Mouse (Mus musculus) midbrain, postnatal 0 days (tissue): ENCODE results near the gene Kremen2. TPM values are rescaled to one million over a fixed set of nuclear protein-coding genes. Genes with fewer than 3 reads are reported as not detected.

Experiments used
- ATAC-seq: fragments of 200-750 bp; cut with Nextera tagmentation; 2 replicates; pipeline ENCODE4 v1.8.0; 2017; ENCODE audit warnings: moderate number of reproducible peaks, mild to moderate bottlenecking, moderate TSS enrichment, moderate library complexity; ENCODE audit not compliant: low FRiP score
- DNase-seq: peaks from one replicate; pipeline ENCODE4 v3.0.0-alpha.2; 2015; ENCODE audit warnings: low spot score
- H3K27ac ChIP-seq: fragments of 300-500 bp; sonication (generic); 2 replicates; pipeline ENCODE4 v1.5.1; 2014; ENCODE audit warnings: low read depth, mild to moderate bottlenecking, low read length, mixed read lengths
- H3K27me3 ChIP-seq: fragments of 300-500 bp; sonication (generic); 2 replicates; pipeline ENCODE4 v1.6.1; 2014; ENCODE audit warnings: low read length, control low read depth, mixed read lengths; ENCODE audit not compliant: insufficient read depth
- H3K36me3 ChIP-seq: fragments of 300-500 bp; sonication (generic); 2 replicates; pipeline ENCODE4 v1.6.1; 2014; ENCODE audit warnings: low read length, control low read depth, mixed read lengths; ENCODE audit not compliant: insufficient read depth
- H3K4me1 ChIP-seq: fragments of 300-500 bp; sonication (generic); 2 replicates; pipeline ENCODE4 v1.6.1; 2014; ENCODE audit warnings: mild to moderate bottlenecking, control low read depth, antibody characterized with exemption, low read length, mixed read lengths; ENCODE audit not compliant: insufficient read depth
- H3K4me2 ChIP-seq: fragments of 300-500 bp; sonication (generic); 2 replicates; pipeline ENCODE4 v1.6.1; 2014; ENCODE audit warnings: low read depth, mild to moderate bottlenecking, low read length, mixed read lengths; ENCODE audit not compliant: poor library complexity, severe bottlenecking
- H3K4me3 ChIP-seq: fragments of 300-500 bp; sonication (generic); 2 replicates; pipeline ENCODE4 v1.5.1; 2014; ENCODE audit warnings: low read depth, mild to moderate bottlenecking, low read length, moderate library complexity
- H3K9ac ChIP-seq: fragments of 300-500 bp; sonication (generic); replicated peaks from 2 replicates; pipeline ENCODE4 v1.6.1; 2014; ENCODE audit warnings: mild to moderate bottlenecking, low read length, moderate library complexity, mixed read lengths; ENCODE audit not compliant: poor library complexity, severe bottlenecking
- H3K9me3 ChIP-seq: fragments of 300-500 bp; sonication (generic); 2 replicates; pipeline ENCODE4 v1.6.1; 2016; ENCODE audit warnings: low read length, control low read depth
- CTCF ChIP-seq: IDR thresholded peaks from 2 replicates; pipeline ENCODE4 v1.5.1; 2016; ENCODE audit warnings: antibody characterized with exemption, mild to moderate bottlenecking
- WGBS: fragments of 180-500 bp; shearing (Covaris S2); extraction: QIAGEN DNeasy Blood & Tissue Kit; methylation state at CpG from one replicate; pipeline ENCODE4 v1.1.7; 2014; 5-methylcytosine and 5-hydroxymethylcytosine counted together
- polyA plus RNA-seq: library from polyadenylated mRNA; unstranded; fragments of >200 nt; fragmentation: Nextera tagmentation; extraction: Ambion mirVana; gene quantifications from 2 replicates; pipeline ENCODE4 v1.2.1, GENCODE M21; 2015
- total RNA-seq: library from RNA; depleted of rRNA; stranded (reverse); fragments of >200 nt; gene quantifications from 2 replicates; pipeline ENCODE4 v1.2.3, GENCODE M21; 2014

The Kremen2 gene
- total and polyA plus RNA-seq, 2 experiments from 2014 or later = 0.38 to 1.3 TPM

DNA sequence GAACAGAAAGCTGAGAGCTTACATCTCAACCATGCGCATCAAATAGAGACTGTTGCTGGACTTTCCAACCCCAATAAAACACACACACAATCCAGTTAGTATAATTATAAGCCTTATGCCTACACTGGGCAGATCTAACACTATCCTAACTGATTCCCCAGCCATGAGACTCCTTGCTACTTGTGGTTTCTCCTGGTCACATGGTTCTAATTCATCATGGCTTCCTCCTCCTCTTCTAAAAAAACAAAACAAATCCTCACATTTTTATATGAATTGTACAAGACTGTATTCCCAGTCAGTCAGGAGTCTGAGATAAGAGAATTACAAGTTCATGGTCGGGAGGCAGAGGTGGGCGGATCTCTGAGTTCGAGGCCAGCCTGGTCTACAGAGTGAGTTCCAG is 43.3 kb upstream of the Kremen2 start:
- WGBS = 95% methylated on average over 4 of the region's 4 CpGs
- Histone ChIP-seq H3K4me3 (no peak overlapping the region), H3K27me3 (no peaks in the 10 kb centered on the region), H3K36me3 (no peaks in the 10 kb centered on the region), H3K4me2 (no peak overlapping the region), H3K9ac (no peak overlapping the region), H3K9me3 (no peaks in the 10 kb centered on the region), H3K4me1 (no peaks in the 10 kb centered on the region), H3K27ac (no peak overlapping the region)
- DNase-seq = no peak
- TF ChIP-seq CTCF = no peak
- ATAC-seq = no peak

DNA sequence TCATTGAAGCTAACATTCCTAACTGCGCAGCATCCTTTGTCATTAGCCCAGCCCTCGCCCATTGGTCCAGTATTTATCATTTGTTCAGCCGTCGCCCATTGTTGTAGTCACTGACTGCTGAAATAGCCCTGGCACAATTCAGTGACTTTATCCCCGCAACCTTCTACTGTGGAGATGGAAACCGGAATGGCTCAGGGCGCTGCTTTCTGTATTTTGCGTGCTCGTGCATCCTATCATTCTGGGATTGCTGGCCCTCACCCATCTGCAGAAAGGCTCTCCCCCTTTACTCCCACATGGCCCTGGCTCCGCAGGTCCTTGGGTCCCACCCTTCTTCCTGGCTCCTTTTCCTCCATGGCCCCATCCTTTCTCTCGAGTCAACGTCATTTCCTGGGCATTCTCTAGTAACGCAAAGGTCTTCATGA is 40.9 kb upstream of the Kremen2 start:
- peak; percentile 7; the same call in 1 of the 2 replicates for TF ChIP-seq CTCF
- Histone ChIP-seq H3K4me1 (no peaks in the 10 kb centered on the region), H3K9ac (peak overlapping the region; percentile 85), H3K4me2 (peak overlapping the region; percentile 78), H3K9me3 (no peaks in the 10 kb centered on the region), H3K27me3 (no peaks in the 10 kb centered on the region), H3K36me3 (no peaks in the 10 kb centered on the region), H3K27ac (peak overlapping the region; percentile 94), H3K4me3 (peak overlapping the region; percentile 63)
- 10% methylated on average over 13 of the region's 13 CpGs for WGBS
- DNase-seq (peak; percentile 84), ATAC-seq (peak; percentile 75)

DNA sequence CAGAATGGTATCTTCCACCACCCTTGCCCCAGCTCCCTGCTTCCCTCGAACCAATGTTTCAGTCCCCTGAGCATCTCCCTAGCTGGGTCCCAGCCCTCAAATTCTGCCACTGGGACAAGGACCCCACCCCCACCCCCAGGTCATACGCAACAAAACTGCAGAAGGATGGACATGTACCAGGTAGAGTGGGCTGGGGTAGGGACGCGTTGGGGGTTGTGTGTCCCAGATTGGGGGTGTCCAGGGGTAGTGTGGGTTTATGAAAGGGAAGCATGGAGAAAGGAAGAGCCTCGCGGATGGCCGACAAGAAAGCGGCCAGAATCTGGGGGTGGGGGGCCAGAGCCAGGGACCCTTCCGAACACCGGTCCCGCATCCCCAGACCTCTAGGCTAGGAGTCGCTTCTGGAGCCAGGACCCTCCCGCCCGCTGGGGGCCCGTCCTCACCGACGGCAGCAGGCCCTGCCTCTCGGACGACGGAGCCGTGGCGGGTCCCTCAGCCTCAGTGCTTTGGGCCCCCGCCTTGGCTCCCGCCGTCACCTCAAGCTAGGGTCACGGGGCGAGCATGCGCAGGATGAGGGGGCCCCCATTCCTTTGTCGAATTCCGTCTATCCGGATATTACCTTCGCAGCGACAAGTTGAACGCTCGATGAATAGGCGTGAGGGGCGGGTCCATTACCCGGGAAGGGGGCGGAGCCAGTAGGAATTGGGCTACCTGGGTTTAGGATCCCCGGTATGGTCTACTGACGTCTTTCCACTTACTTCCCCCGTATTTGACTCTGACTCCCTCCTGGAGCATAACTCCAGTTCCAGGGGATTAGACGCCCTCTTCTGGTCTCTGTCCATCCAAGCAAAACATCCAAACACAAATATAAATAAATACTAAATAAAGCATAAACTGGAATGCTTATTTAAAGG is 40.2 kb upstream of the Kremen2 start, which contains the start of gene Flywch2:
Gene Flywch2 (minus strand): TSS at position 521 of the 911 bp plus-strand sequence.
- Histone ChIP-seq H3K9ac (peak within 1 kb of the TSS; percentile 85), H3K27me3 (no peaks in the 10 kb centered on the region), H3K4me2 (peak within 1 kb of the TSS; percentile 78), H3K36me3 (no peaks in the 10 kb centered on the region), H3K9me3 (no peaks in the 10 kb centered on the region), H3K27ac (peak within 1 kb of the TSS; percentile 94), H3K4me3 (peak within 1 kb of the TSS; percentile 63), H3K4me1 (no peaks in the 10 kb centered on the region)
- TF ChIP-seq CTCF = peak; percentile 51
- peak; percentile 96 for DNase-seq
- WGBS = 2% methylated on average over 43 of the region's 43 CpGs
- peak; percentile 88 for ATAC-seq

DNA sequence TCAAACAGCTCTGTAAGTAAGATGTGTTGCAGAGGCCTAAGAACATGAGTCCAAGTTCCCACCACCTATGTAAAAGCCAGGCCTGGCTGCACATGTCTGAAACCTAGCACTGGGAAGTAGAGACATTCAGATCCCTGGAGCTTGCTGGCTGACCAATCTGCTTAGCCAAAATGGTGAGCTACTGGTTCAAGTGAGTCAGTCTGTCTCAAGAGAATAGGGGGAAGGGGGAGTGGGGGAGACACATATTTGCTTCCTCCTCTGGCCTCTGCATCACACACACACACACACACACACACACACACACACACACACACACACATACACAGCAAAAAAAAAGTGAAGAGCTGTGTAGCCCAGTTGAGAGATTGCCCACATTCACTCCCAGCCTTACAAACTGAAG is 37.7 kb upstream of the Kremen2 start:
- no peak overlapping the region for H3K4me3 ChIP-seq
- ATAC-seq = no peak
- H3K9me3 ChIP-seq = no peaks in the 10 kb centered on the region
- TF ChIP-seq CTCF = no peak
- H3K4me2 ChIP-seq = no peak overlapping the region
- no peak overlapping the region for H3K9ac ChIP-seq
- 0 out of 2 replicates have a peak, but pooled peaks cover 5% of the 10 kb centered on the region for H3K36me3 ChIP-seq
- no peak for DNase-seq
- H3K27me3 ChIP-seq = no peaks in the 10 kb centered on the region
- H3K4me1 ChIP-seq = no peaks in the 10 kb centered on the region
- no peak overlapping the region for H3K27ac ChIP-seq

DNA sequence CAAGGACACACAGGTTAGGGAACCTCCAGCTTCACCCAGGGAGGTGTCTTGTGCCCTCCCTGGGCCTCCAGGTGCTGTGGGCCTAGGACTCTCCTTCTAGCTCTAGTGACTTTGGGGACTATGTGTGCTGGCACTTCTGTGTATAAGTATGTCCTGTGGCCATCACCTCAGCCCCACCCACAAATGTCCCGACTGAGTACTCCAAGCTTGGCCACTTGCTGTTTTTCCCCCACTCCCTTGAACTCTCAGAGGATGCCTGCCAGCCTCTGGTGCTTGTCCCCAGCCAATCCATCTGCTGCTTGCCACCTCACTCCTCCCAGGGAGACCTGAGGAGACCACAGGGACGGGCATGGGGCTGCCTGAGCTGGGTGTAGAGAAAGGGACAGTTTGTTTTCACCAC is 32.8 kb upstream of the Kremen2 start:
- H3K27me3 ChIP-seq = no peaks in the 10 kb centered on the region
- ATAC-seq (no peak), DNase-seq (no peak)
- no peaks in the 10 kb centered on the region for H3K9me3 ChIP-seq
- H3K4me1 ChIP-seq = no peaks in the 10 kb centered on the region
- TF ChIP-seq CTCF = no peak
- H3K4me3 ChIP-seq = no peak overlapping the region
- H3K36me3 ChIP-seq = 0 out of 2 replicates have a peak, but pooled peaks cover 5% of the 10 kb centered on the region
- H3K27ac ChIP-seq = no peak overlapping the region
- no peak overlapping the region for H3K4me2 ChIP-seq
- WGBS = 66% methylated on average over 2 of the region's 2 CpGs
- H3K9ac ChIP-seq = no peak overlapping the region

DNA sequence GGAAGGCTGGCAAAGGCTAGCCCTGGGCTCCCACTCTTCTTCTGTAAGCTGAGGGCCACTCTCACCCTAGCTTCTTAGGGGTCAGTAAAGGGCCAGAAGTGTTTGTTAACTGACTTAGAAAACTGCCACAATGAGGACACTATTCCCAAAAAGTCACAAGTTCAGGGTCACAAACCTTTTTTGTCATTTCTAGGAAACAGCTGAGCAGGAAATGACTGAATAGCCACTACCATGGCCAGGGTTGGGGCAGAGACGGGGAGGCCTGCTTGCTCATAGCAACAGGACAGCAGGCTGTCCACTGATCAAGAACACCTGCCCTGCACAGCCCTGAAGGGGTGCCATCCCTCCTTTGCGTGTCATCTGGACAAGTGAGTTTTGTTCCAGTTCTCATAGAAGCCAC is 31.5 kb upstream of the Kremen2 start:
- TF ChIP-seq CTCF = no peak
- whole genome bisulfite sequencing = 89% methylated on average over 2 of the region's 2 CpGs
- H3K36me3 ChIP-seq = 0 out of 2 replicates have a peak, but pooled peaks cover 5% of the 10 kb centered on the region
- DNase-seq = no peak
- H3K4me1 ChIP-seq = no peaks in the 10 kb centered on the region
- H3K9ac ChIP-seq = no peak overlapping the region
- no peak overlapping the region for H3K4me3 ChIP-seq
- ATAC-seq = no peak
- no peaks in the 10 kb centered on the region for H3K9me3 ChIP-seq
- H3K27ac ChIP-seq = no peak overlapping the region
- no peaks in the 10 kb centered on the region for H3K27me3 ChIP-seq
- H3K4me2 ChIP-seq = no peak overlapping the region
